Mouse (Mus musculus): ENCODE data around the gene Fam187b. TPM values are rescaled to one million over a fixed set of nuclear protein-coding genes. Genes with fewer than 3 reads are reported as not detected.
A peak's percentile ranks its signal among the peaks of the same experiment; 100 is the strongest.
"Not testable (repeated sequence)": the region's sequence is repeated elsewhere in the genome, so short reads cannot be mapped to it uniquely, and the experiment has no call there.

Gene Fam187b
- under 1 TPM in 2 of 4 experiments, not detected in 2; 0.18 to 0.30 TPM for total RNA-seq (2022)

DNA sequence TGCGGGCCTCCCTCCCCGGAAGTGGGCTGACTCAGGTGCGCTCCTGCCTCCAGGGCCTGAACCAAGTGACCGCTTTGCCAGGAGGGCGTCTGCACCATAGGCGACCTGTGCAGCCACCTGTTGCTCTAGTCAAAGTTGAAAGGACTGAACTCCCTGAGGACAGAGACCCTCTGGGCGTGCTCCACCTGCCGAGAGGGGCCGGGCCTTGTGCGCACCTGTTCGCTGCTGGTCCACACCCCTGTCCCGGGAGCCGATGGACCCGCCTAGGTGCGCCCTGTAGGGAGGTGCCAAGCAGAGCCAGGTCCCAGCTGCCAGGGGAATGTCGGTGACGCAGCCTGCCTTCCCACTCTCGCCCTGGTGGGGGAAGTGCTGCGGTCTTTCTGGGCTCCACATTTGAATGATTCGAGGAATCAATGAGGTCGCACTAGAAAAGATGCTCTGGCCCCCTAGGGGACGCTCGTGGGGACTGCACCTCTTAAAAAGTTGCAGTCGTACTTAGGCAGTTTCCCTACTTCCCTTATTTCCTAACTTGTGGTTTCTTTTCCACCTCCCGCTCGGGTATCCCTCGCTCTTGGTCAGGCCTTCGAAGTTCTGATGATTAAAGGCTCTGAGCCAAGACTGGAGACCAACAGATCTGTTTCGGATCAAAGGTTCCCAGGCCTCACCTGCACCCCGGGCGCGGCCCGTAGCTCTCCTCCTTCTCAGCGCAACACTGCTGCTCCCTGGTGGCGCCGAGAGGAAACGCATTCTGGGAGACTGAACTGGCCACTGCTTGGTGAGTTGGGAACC is at the start of gene Fam187b:
Fam187b (plus strand) TSS at position 290 of the 789 bp plus-strand sequence.
- DNase-seq (ENCODE audit: low spot score in 2 of 2) = peak in 1 of 2 experiments; percentile 72

DNA sequence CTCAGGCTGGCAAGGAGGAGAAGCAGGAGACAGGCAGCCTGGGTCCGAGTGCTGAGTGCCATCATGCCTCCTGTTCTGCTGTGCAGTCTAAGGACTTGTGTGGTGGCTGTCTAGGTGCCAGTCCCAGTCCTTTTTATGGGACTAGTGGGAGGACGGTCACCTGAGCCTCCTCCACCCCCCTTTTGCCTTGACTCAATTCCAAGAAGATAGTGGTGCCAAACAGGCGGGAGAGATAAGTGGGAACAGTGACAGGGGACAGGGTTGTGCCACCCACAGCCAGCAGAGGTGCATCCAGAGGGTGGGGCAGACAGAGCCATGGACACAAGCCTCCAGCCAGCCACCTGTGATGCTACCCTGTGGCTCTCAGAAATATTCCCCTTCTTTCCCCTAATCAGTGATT is 49.5 kb upstream of the Fam187b start:
- no peak for DNase-seq (ENCODE audit: low spot score in 2 of 2)

DNA sequence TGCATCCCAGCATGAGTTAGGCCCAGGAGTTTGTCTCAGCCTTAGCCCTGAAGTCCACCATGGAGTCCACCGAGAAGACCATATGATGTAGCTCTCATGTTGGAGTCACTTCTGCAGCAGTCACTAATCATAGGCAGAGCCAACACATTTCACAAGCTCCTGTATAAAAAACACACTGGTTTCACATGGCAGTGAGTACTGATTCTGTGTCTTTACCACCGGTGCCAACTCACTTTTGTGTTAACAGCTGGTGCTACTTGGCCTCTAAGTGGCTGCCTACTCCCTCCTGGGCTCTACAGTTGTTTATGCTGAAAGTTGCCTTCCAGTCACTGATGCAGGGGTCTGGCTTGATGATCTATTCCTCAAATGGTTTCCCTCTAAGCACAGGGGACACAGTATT is 49.0 kb upstream of the Fam187b start, which contains the start of gene Hamp2:
Hamp2 (minus strand) TSS at position 101 of the 400 bp plus-strand sequence.
- DNase-seq (ENCODE audit: low spot score in 2 of 2) = not testable (repeated sequence)

DNA sequence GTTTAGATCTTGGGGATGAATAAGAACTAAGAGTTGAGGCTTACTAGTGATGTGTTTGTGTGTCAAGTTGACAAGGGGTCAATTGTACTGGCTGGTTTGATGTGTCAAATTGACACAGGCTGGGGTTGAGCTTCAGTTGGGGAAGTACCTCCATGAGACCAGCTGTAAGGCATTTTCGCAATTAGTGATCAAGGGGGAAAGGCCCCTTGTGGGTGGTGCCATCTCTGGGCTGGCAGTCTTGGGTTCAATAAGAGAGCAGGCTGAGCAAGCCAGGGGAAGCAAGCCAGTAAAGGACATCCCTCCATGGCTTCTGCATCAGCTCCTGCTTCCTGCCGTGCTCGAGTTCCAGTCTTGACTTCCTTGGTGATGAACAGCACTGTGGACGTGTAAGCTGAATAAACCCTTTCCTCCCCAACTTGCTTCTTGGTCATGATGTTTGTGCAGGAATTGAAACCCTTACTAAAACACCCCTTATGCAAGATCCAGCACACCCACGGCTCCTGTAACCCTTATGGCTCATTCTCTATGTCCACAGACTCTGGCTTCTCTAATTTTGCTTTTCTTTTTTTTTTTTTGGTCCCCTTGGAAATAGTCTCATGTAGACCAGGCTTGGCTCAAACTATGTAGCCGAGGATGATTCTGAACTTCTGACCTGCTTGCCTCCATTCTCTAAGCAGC is 38.0 kb upstream of the Fam187b start:
- not testable (repeated sequence) for DNase-seq (ENCODE audit: low spot score in 2 of 2)

DNA sequence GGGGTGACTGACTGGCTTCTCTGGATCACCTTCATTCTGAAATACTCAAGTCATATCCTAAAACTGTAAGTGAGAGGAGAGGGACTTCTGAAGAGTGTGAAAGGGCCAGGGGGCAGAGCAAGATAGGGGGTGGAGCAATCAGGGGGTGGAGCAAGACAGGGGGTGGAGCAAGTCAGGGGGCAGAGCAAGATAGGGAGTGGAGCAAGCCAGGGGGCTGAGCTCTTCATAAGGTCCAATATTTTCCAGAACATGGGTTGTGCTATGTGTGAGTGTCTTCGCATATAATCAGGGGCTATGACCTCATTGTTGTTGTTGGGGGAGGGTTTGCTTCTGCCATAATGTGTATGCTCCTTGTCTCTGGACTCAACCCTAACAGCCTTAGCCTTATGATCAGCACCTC is 33.5 kb upstream of the Fam187b start:
- not testable (repeated sequence) for DNase-seq (ENCODE audit: low spot score in 2 of 2)

DNA sequence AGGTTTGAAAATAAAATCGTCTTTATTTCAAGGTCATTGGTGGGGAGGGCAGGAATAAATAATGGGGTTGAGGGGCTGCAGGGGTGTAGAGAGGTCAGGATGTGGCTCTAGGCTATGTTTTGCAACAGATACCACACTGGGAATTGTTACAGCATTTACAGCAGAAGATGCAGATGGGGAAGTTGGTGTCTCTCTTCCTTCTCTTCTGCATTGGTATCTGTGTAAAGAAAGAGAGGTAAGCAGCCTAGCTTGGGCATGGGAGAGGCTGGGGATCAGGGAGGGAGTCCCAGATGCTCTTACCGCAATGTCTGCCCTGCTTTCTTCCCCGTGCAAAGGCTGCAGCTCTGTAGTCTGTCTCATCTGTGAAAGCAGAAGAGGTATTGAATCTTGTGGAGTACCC is 31.2 kb upstream of the Fam187b start:
- not testable (repeated sequence) for DNase-seq (ENCODE audit: low spot score in 2 of 2)

DNA sequence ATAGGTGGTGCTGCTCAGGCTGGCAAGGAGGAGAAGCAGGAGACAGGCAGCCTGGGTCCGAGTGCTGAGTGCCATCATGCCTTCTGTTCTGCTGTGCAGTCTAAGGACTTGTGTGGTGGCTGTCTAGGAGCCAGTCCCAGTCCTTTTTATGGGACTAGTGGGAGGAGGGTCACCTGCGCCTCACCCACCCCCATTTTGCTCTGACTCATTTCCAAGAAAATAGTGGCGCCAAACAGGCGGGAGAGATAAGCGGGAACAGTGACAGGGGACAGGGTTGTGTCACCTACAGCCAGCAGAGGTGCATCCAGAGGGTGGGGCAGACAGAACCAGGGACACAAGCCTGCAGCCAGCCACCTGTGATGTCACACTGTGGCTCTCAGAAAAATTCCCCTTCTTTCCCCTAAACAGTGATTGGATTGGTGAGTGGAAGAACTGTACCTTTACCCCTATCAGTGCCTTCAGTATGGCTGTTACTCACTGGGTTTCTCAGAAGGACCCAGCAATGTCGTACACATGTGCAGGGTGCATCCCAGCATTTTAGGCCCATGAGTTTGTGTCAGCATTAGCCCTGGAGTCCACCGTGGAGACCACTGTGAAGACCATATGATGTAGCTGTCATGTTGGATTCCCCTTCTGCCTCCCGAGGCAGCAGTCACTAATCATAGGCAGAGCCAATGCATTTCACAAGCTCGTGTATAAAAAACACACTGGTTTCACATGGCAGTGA is 29.5 kb upstream of the Fam187b start, which contains the start of gene Hamp:
Hamp (minus strand) TSS at position 124 of the 727 bp plus-strand sequence.
- DNase-seq (ENCODE audit: low spot score in 2 of 2) = no peak

DNA sequence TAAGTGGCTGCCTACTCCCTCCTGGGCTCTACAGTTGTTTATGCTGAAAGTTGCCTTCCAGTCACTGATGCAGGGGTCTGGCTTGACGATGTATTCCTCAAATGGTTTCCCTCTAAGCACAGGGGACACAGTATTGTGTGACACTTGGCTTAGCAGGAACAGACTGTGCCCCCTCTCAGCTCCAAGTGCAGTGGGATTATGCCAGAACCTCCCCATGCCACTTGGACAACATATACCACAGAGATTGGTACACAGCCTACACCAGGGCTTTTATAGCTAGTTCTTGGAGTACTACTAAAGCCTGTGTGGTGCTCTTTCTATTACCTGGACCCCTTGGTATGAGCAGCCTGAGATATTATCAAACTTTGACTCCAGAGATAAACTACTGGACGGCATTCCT is 28.9 kb upstream of the Fam187b start:
- DNase-seq (ENCODE audit: low spot score in 2 of 2) = not testable (repeated sequence)

DNA sequence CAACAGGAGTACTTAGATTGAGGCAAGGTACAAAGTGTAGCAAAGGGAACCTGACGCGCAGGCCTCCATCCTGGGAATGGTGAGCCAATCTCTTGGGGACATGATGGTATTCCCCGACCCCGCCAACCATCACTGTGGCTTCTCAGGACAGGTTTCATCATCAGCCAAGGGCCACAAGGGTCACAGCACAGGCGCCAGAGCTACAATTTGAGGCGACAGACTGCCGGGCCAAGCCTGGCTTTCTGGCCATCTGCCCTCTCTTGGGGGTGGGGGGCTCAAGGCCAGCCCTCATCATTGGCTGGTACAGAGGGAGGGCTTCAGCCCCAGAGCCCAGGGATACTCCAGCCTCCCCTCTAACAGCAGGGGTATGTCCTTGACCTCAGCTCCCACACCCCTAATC is 28.1 kb upstream of the Fam187b start:
- DNase-seq (ENCODE audit: low spot score in 2 of 2) = not testable (repeated sequence)

DNA sequence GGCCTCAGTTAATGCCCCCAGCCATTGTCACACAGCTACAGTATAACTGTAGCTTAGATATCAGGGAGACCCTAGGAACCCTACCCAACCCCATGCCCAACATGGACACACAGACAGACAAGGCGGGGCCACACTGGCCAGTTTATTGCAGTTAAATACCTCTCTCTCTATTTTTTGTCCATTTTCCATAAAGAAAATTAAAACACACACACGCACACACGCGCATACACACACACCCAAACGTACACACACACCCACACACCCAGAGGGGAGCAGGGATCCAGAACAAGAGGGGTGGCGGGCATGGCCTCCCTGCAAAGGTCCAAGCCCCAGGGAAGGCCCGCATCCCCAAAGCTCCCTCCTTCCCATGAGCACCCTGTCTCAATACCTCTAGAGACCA is 27.7 kb upstream of the Fam187b start:
- DNase-seq (ENCODE audit: low spot score in 2 of 2) = no peak

DNA sequence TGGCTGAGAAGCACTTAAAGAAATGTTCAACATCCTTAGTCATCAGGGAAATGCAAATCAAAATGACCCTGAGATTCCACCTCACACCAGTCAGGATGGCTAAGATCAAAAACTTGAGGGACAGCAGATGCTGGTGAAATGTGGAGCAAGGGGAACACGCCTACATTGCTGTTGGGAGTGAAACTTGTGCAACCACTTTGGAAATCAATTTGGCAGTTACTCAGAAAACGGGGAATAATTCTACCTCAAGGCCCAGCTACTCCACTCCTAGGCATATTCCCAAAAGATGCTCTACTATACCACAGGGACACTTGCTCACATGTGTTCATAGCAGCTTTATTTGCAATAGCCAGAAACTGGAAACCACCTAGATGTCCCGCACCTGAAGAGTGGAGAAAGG is 23.7 kb upstream of the Fam187b start:
- DNase-seq (ENCODE audit: low spot score in 2 of 2) = not testable (repeated sequence)

DNA sequence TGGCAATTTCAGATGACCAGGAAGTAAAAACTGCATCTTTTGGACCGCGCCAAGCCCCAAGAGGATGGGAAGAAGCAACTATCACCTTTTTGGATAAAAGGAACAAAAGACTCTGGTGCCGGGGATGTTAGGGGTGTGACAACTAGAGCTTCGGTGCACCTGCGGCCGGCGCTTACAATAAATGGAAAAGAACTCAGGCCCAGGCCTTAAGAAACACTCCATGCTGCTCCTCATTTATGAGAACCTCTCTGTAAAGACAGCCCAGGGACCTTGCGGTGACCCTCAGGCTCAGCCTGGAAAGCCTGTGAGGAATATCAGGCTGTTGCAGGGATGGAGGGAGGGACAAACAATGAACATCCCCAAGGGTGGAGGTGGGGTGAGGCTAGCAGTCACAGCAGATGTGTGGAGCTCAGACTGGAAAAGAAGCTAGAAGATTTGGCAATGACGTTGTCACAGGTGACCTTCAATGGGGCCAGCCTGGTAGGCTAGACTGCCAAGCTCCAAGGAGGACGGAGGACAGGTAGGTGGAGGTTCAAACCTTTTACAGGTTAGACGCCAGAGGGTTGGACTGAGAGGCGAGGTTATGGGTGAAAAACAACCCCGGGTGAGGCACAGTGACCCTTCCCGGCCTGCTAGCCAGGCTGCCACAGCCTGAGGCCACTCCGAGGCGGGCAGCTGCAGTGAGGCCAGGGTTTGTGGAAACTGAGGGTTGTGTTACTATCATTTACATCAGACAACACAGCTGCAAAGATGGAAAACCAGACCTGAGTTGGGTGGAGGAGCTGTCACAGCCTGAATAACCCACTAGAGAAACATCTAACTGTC is 20.9 kb upstream of the Fam187b start:
- DNase-seq (ENCODE audit: low spot score in 2 of 2) = no peak

DNA sequence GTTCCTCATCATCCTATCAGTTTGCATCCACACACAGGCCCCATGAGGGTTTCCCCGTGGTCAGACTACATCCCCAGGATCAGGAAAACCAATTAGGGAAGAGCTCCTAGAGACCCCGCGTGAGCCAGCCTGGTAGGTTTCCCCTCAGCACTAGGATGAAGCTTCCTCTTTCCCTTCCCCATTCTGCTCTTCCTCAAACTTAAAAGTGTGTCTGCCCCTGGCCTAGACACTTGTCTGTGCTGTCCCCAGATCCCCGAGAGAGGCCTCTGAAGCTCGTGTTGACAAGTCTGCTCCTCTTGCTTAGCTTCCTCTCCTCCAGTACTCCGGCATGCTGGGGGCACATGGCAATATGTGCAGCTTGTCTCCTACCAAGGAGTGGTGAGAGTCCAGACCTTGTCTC is 20.1 kb upstream of the Fam187b start:
- DNase-seq (ENCODE audit: low spot score in 2 of 2) = no peak

DNA sequence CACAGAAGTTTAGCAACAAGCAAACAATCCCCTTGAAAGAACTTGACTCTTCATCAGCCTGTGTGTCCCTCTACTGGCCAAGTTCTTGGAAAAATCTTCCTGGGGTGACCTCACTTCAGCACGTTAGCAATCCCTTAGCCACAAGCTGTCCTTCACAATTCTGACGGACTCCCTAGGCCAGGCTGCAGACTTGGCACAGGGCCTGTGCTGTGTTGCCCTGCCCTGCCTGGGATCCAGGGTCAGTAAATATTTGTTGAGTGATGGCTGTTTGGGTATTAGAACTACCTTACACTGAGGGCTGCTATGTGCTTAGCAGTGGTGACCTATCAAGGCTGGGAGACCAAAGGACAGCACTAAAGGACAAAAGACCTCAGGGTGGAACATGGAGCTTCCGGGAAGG is 19.6 kb upstream of the Fam187b start:
- no peak for DNase-seq (ENCODE audit: low spot score in 2 of 2)

DNA sequence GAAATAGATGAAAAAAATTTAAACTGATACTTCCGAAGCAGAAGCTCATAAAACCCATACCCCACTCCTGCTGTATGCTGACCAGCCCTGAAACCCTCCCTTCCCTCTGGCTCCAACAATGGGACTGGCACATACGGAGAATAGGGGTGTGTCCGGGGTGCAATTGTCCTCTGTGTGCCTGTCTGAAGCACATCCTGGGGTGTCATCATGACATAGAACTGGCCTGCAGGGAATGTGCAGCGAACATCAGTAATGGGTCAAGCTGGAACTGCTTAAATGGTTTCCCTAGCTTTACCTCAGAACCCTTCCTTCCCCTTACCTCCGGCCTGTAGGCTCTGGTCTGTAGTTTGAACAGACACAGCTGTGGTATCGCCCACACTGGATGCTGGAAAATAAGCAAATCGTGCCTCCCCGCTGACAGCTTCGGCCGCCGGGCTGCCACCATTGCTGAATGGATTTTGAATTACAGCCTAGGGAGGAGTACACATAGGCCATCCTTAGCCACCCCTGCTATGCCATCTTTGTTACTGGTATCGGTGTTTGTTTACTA is 18.5 kb upstream of the Fam187b start:
- no peak for DNase-seq (ENCODE audit: low spot score in 2 of 2)

DNA sequence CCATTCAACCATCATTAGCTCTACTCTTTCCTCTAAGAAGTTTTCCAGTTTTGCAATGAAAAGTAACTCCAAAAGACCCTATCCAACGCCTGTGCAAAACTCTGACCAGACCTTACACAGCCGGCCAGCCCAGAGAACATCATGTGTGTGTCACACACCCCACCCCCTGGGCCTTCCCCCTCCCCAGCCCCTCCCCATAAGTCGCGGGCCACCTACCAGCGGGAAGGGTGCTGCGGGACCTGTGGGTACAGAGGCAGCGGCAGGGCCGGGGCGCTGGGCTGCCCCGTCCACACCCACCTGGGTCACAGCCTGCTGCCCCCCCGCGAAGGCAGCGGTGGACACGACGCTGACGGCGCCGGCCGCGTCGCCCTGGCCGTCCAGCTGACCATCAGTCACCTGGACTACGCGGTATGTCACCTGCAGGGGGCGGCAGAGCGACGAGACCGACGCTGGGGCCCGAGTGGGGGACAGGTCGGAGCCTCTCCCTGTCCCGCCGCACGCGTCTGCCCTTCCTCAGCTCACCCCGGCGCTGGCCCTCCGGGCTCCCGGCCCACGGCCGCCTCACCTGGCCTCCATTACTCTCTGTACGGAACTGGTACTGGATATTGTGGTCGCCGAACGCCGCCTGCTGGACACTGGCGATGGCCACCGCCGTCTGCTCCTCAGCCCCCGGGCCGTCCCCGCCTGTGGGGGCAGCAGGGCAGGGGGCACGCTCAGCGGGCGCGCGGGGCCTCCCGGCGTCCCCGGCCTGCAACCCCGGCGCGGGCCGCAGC is 17.8 kb upstream of the Fam187b start:
- DNase-seq (ENCODE audit: low spot score in 2 of 2) = peak; percentile 69 to 77

DNA sequence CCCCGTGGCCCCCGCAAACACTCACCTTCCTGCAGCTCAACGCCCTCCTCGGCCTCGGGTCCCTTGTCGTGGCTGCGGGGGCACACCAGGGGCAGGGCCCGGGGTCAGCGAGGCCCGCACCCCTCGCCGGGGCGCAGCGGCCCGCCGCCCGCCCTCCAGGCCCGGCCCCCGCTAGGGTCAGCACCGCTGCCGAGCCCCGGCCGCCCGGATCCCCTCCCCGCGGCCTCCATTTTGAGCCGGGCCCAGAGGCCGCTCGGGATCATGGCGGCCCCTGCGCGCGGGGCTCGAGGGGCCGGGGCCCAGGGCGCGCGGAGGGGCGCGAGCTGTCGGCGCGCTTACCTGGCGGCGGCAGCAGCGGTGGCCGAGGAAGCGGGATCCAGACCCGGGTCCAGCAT is 17.2 kb upstream of the Fam187b start:
- no peak for DNase-seq (ENCODE audit: low spot score in 2 of 2)

DNA sequence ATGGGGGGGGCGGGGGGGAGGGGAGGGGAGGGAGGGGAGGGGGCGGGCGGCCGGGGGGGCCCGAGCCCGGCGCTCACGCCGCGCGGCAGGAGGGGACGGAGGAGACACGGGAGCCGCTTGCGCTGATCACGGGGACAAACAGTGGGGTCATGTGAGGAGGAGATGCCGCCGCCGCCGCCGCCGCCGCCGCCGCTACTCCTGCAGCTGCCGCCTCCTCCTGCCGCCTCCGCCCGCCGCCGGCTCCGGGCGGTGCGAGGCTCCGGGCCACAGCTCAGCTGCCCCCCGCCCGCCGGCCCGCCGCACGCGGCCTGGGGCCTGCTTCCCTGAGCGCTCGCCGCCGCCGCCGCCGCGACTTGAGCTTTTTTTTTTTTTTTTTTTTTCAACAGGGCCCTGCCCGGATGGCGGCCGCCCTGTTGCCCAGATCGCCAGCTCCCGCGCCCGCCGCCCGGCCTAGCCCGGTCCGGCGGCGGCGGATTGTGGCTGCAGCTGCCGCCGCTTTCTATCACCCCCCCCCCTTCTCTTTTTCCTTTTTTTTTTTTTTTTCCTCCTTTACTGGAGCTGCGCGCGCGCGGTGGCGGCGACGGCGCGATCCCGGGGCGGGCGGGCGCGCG is 16.7 kb upstream of the Fam187b start, which contains the start of gene Usf2:
Usf2 (minus strand) TSS at position 48 of the 611 bp plus-strand sequence.
- peak; percentile 51 to 80 for DNase-seq (ENCODE audit: low spot score in 2 of 2)

DNA sequence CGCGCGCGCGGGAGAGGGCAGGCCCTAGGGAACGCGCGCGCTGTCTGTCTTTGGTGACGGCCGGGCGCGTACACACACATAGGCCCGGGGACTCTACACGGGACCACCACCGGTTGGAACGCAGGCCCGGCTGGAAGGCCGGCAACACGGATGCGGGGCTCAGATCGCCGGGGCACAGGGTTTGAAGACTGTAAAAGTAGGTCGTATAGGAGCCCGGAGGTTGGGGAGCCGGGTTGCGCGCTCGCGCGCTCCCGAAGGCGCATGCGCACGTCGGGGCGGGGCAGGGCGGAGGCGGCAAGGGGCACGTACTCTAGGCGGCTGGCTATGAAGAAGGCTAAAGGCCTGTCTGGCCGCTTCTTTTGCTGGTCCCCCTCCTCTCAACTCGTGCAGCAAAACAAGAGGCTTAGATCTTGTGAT is 16.2 kb upstream of the Fam187b start:
- peak; percentile 83 to 93 for DNase-seq (ENCODE audit: low spot score in 2 of 2)
